Mouse (Mus musculus): ENCODE data around the gene Mcat.

DNA sequence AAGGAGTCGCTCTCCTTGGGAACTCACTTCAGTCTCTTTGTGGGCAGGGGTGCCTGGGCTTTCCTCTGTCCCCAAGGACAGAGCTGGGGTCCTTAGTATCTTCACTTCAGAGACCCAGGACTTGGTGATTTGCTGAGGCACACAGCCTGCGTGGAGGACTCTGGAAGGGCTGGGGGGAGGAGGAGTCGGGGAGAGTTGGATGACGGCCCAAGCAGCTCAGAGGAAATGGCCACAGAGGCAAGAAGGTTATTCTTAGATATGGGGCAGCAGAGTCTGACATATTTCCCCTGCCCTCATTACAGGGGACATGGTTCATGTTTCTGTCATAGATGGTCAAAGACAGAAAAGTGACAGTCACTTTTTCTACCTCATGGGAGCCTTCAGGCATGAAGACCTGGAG, 23.7 kb downstream of the Mcat start:
- TF ChIP-seq POLR2A (IDR thresholded peaks at IDR 0.05; ENCODE audit: borderline replicate concordance, insufficient read depth, low read length): no peak
- no peak for TF ChIP-seq CTCF (IDR thresholded peaks at IDR 0.05; ENCODE audit: borderline replicate concordance, insufficient read depth, low read depth, low read length)
